Mouse (Mus musculus): ENCODE measurements around the gene Fbxl19. TPM values are rescaled to one million over a fixed set of nuclear protein-coding genes. Genes with fewer than 3 reads are reported as not detected.

The Fbxl19 gene
- polyA plus RNA-seq (2014; fragmentation: Illumina TruSeq; extraction: RNeasy Lipid Tissue Mini Kit (QIAGEN cat#74804); ENCODE audit: insufficient read depth, low read depth, low replicate concordance), result 5.9 TPM

GRCm38 (mm10) chr7:127744366-127745045 lies at the start of gene Fbxl19:
TSS of gene Fbxl19 (plus strand) at chr7:127744543.

GRCm38 (mm10) chr7:127708207-127709078 lies 35.9 kb upstream of the Fbxl19 start, which contains the start of gene Bcl7c:
TSS of gene Bcl7c (minus strand) at chr7:127708933.

DNA sequence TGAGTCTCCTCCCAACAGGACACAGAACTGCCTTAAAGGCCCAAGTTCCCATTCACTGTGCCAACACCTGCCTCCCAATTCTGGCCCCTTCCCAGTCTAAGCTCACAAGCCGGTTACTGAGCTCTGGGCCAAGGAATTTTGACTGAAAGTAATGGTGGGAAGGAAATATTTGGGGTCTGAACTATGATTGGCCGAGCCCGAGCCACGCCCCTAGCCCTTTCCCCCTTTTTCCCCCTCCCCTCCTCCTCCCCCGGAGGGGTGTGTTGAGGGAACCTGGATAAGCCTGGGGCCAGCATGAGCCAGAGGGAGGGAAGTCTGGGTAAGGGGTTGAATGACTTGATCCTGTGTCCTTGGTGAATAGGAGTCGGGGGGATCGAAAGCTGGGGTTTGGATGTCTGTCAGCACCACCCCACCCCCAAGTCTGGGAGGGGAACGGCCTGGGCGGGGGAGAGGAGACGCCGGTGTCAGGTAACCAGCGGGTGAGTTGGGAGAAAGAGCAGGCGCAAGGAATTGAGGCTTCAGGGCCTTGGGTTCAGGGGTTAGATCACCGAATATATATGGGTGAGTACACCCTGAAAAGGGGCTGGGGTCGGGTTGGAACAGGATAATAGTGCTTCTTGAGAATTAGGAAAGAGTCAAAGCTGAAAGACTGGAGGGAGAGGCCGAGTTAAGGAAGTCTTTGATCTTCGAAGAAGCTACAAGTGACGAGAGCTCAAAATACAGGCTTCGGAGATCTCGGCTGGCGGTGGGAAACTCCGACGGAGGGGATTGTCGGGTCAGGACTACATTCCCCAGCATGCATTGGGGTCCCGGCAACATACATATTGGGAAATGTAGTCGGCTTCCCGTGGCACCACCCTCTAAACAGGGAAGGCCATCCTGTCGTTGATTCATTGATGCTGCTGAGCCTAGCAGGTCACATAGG lies 31.6 kb upstream of the Fbxl19 start, which contains the start of gene Ctf1:
Gene Ctf1 (plus strand): TSS at position 276 of the 925 bp plus-strand sequence.

GRCm38 (mm10) chr7:127732066-127732465 lies 12.3 kb upstream of the Fbxl19 start, which contains the start of gene Ctf2:
TSS of gene Ctf2 (minus strand) at chr7:127732166.

GRCm38 (mm10) chr7:127769651-127770038 lies 25.3 kb downstream of the Fbxl19 start, which contains the start of gene Orai3:
TSS of gene Orai3 (plus strand) at chr7:127769815.

DNA sequence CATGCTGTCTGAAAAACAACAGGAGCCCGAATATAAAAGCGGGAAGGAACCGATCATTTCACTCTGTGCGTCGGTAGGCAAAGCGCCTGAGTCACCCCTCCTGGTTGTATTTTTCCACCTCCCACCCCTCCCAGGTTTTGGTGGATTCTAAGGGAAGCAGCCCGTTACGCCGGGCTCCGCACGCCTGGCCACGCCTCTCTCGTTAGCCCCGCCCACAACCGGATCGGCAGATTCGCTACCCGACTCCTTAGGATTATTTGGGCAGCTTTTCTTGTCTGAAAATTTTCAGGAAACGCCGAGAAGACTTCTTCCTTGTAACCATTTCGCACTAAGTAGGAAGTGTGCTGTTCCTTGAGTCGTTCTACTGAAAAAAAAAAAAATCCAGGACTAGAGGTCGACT lies 32.1 kb downstream of the Fbxl19 start, which contains the start of gene Setd1a:
Gene Setd1a (plus strand): TSS at position 245 of the 400 bp plus-strand sequence.

GRCm38 (mm10) chr7:127785308-127785707 lies 41.0 kb downstream of the Fbxl19 start, which contains the start of gene Gm49388:
TSS of gene Gm49388 (plus strand) at chr7:127785608.

GRCm38 (mm10) chr7:127800435-127801009 lies 56.2 kb downstream of the Fbxl19 start, which contains the start of gene Hsd3b7:
TSS of gene Hsd3b7 (plus strand) at chr7:127800604.

Other genes starting within 250 kb of the Fbxl19 start
- 1.8 TPM for gene Srcap, start 232.6 kb upstream of the Fbxl19 start, polyA plus RNA-seq (2014; fragmentation: Illumina TruSeq; extraction: RNeasy Lipid Tissue Mini Kit (QIAGEN cat#74804); ENCODE audit: insufficient read depth, low read depth, low replicate concordance)
- gene Gm42715, start 225.0 kb upstream of the Fbxl19 start, polyA plus RNA-seq (2014; fragmentation: Illumina TruSeq; extraction: RNeasy Lipid Tissue Mini Kit (QIAGEN cat#74804); ENCODE audit: insufficient read depth, low read depth, low replicate concordance), result 11.9 TPM
- not detected for gene Tmem265, start 183.2 kb upstream of the Fbxl19 start, polyA plus RNA-seq (2014; fragmentation: Illumina TruSeq; extraction: RNeasy Lipid Tissue Mini Kit (QIAGEN cat#74804); ENCODE audit: insufficient read depth, low read depth, low replicate concordance)
- gene Phkg2, start 171.2 kb upstream of the Fbxl19 start, polyA plus RNA-seq (2014; fragmentation: Illumina TruSeq; extraction: RNeasy Lipid Tissue Mini Kit (QIAGEN cat#74804); ENCODE audit: insufficient read depth, low read depth, low replicate concordance), result 29.0 TPM
- 20.2 TPM for gene Ccdc189, start 155.9 kb upstream of the Fbxl19 start, polyA plus RNA-seq (2014; fragmentation: Illumina TruSeq; extraction: RNeasy Lipid Tissue Mini Kit (QIAGEN cat#74804); ENCODE audit: insufficient read depth, low read depth, low replicate concordance)
- gene Rnf40, start 155.8 kb upstream of the Fbxl19 start, polyA plus RNA-seq (2014; fragmentation: Illumina TruSeq; extraction: RNeasy Lipid Tissue Mini Kit (QIAGEN cat#74804); ENCODE audit: insufficient read depth, low read depth, low replicate concordance), result 24.5 TPM
- gene Zfp629, start 128.7 kb upstream of the Fbxl19 start, polyA plus RNA-seq (2014; fragmentation: Illumina TruSeq; extraction: RNeasy Lipid Tissue Mini Kit (QIAGEN cat#74804); ENCODE audit: insufficient read depth, low read depth, low replicate concordance), result 5.9 TPM
- 35.1 TPM for gene Bcl7c, start 35.6 kb upstream of the Fbxl19 start, polyA plus RNA-seq (2014; fragmentation: Illumina TruSeq; extraction: RNeasy Lipid Tissue Mini Kit (QIAGEN cat#74804); ENCODE audit: insufficient read depth, low read depth, low replicate concordance)
- gene Ctf1, start 31.8 kb upstream of the Fbxl19 start, polyA plus RNA-seq (2014; fragmentation: Illumina TruSeq; extraction: RNeasy Lipid Tissue Mini Kit (QIAGEN cat#74804); ENCODE audit: insufficient read depth, low read depth, low replicate concordance), result 5.6 TPM
- gene Ctf2, start 12.4 kb upstream of the Fbxl19 start, polyA plus RNA-seq (2014; fragmentation: Illumina TruSeq; extraction: RNeasy Lipid Tissue Mini Kit (QIAGEN cat#74804); ENCODE audit: insufficient read depth, low read depth, low replicate concordance), result not detected
- 36.1 TPM for gene Orai3, start 25.3 kb downstream of the Fbxl19 start, polyA plus RNA-seq (2014; fragmentation: Illumina TruSeq; extraction: RNeasy Lipid Tissue Mini Kit (QIAGEN cat#74804); ENCODE audit: insufficient read depth, low read depth, low replicate concordance)
- 6.3 TPM for gene Setd1a, start 32.1 kb downstream of the Fbxl19 start, polyA plus RNA-seq (2014; fragmentation: Illumina TruSeq; extraction: RNeasy Lipid Tissue Mini Kit (QIAGEN cat#74804); ENCODE audit: insufficient read depth, low read depth, low replicate concordance)
- not detected for gene Gm49388, start 41.1 kb downstream of the Fbxl19 start, polyA plus RNA-seq (2014; fragmentation: Illumina TruSeq; extraction: RNeasy Lipid Tissue Mini Kit (QIAGEN cat#74804); ENCODE audit: insufficient read depth, low read depth, low replicate concordance)
- gene Hsd3b7, start 56.1 kb downstream of the Fbxl19 start, polyA plus RNA-seq (2014; fragmentation: Illumina TruSeq; extraction: RNeasy Lipid Tissue Mini Kit (QIAGEN cat#74804); ENCODE audit: insufficient read depth, low read depth, low replicate concordance), result 43.9 TPM
- gene Stx4a, start 79.8 kb downstream of the Fbxl19 start, polyA plus RNA-seq (2014; fragmentation: Illumina TruSeq; extraction: RNeasy Lipid Tissue Mini Kit (QIAGEN cat#74804); ENCODE audit: insufficient read depth, low read depth, low replicate concordance), result 82.2 TPM
- gene Stx1b, start 80.0 kb downstream of the Fbxl19 start, polyA plus RNA-seq (2014; fragmentation: Illumina TruSeq; extraction: RNeasy Lipid Tissue Mini Kit (QIAGEN cat#74804); ENCODE audit: insufficient read depth, low read depth, low replicate concordance), result 0.61 TPM
- 7.3 TPM for gene Zfp646, start 131.7 kb downstream of the Fbxl19 start, polyA plus RNA-seq (2014; fragmentation: Illumina TruSeq; extraction: RNeasy Lipid Tissue Mini Kit (QIAGEN cat#74804); ENCODE audit: insufficient read depth, low read depth, low replicate concordance)
- gene Zfp668, start 132.3 kb downstream of the Fbxl19 start, polyA plus RNA-seq (2014; fragmentation: Illumina TruSeq; extraction: RNeasy Lipid Tissue Mini Kit (QIAGEN cat#74804); ENCODE audit: insufficient read depth, low read depth, low replicate concordance), result 2.2 TPM
- gene Prss53, start 146.4 kb downstream of the Fbxl19 start, polyA plus RNA-seq (2014; fragmentation: Illumina TruSeq; extraction: RNeasy Lipid Tissue Mini Kit (QIAGEN cat#74804); ENCODE audit: insufficient read depth, low read depth, low replicate concordance), result 1.5 TPM
- gene Gm21974, start 150.9 kb downstream of the Fbxl19 start, polyA plus RNA-seq (2014; fragmentation: Illumina TruSeq; extraction: RNeasy Lipid Tissue Mini Kit (QIAGEN cat#74804); ENCODE audit: insufficient read depth, low read depth, low replicate concordance), result not detected
- 114 TPM for gene Vkorc1, start 151.1 kb downstream of the Fbxl19 start, polyA plus RNA-seq (2014; fragmentation: Illumina TruSeq; extraction: RNeasy Lipid Tissue Mini Kit (QIAGEN cat#74804); ENCODE audit: insufficient read depth, low read depth, low replicate concordance)
- 36.0 TPM for gene Bckdk, start 159.5 kb downstream of the Fbxl19 start, polyA plus RNA-seq (2014; fragmentation: Illumina TruSeq; extraction: RNeasy Lipid Tissue Mini Kit (QIAGEN cat#74804); ENCODE audit: insufficient read depth, low read depth, low replicate concordance)
- 15.1 TPM for gene Kat8, start 168.0 kb downstream of the Fbxl19 start, polyA plus RNA-seq (2014; fragmentation: Illumina TruSeq; extraction: RNeasy Lipid Tissue Mini Kit (QIAGEN cat#74804); ENCODE audit: insufficient read depth, low read depth, low replicate concordance)
- 48.3 TPM for gene Prss8, start 185.6 kb downstream of the Fbxl19 start, polyA plus RNA-seq (2014; fragmentation: Illumina TruSeq; extraction: RNeasy Lipid Tissue Mini Kit (QIAGEN cat#74804); ENCODE audit: insufficient read depth, low read depth, low replicate concordance)
- 8.8 TPM for gene Prss36, start 202.2 kb downstream of the Fbxl19 start, polyA plus RNA-seq (2014; fragmentation: Illumina TruSeq; extraction: RNeasy Lipid Tissue Mini Kit (QIAGEN cat#74804); ENCODE audit: insufficient read depth, low read depth, low replicate concordance)
- 182 TPM for gene Fus, start 222.9 kb downstream of the Fbxl19 start, polyA plus RNA-seq (2014; fragmentation: Illumina TruSeq; extraction: RNeasy Lipid Tissue Mini Kit (QIAGEN cat#74804); ENCODE audit: insufficient read depth, low read depth, low replicate concordance)
- 31.3 TPM for gene Pycard, start 249.3 kb downstream of the Fbxl19 start, polyA plus RNA-seq (2014; fragmentation: Illumina TruSeq; extraction: RNeasy Lipid Tissue Mini Kit (QIAGEN cat#74804); ENCODE audit: insufficient read depth, low read depth, low replicate concordance)

All from lung, adult 10 weeks (tissue).